Mouse (Mus musculus) kidney, adult 9 months (tissue): Measurements from ENCODE around the gene 2810021J22Rik.
"Not testable (repeated sequence)": the region's sequence is repeated elsewhere in the genome, so short reads cannot be mapped to it uniquely, and the experiment has no call there.

ENCODE experiments used
- DNase-seq: peaks from one replicate; pipeline ENCODE4 v3.0.0; 2022

2810021J22Rik gene

GRCm38 (mm10) chr11:58867039-58867953, at the start of gene 2810021J22Rik:
TSS of gene 2810021J22Rik (plus strand) at chr11:58867216.
- DNase-seq = peak; percentile 81

- DNase-seq = not testable (repeated sequence)
Measured at GRCm38 (mm10) chr11:58828937-58829336, 38.1 kb upstream of the 2810021J22Rik start, which contains the start of gene Olfr312. TSS of gene Olfr312 (plus strand) at chr11:58829237.

- no peak for DNase-seq
Measured at GRCm38 (mm10) chr11:58829764-58830163, 37.3 kb upstream of the 2810021J22Rik start.

GRCm38 (mm10) chr11:58832541-58832940, 34.5 kb upstream of the 2810021J22Rik start:
- not testable (repeated sequence) for DNase-seq

- not testable (repeated sequence) for DNase-seq
Measured at GRCm38 (mm10) chr11:58838951-58839350, 28.1 kb upstream of the 2810021J22Rik start, which contains the start of gene Olfr311. TSS of gene Olfr311 (plus strand) at chr11:58839251.

- DNase-seq = peak; percentile 99
Measured at GRCm38 (mm10) chr11:58846919-58847461, 20.0 kb upstream of the 2810021J22Rik start, which contains the start of gene Gm12258. TSS of gene Gm12258 (plus strand) at chr11:58847158.

- DNase-seq = no peak
Measured at GRCm38 (mm10) chr11:58847636-58848035, 19.4 kb upstream of the 2810021J22Rik start.

- no peak for DNase-seq
Measured at GRCm38 (mm10) chr11:58849731-58850130, 17.3 kb upstream of the 2810021J22Rik start.

- DNase-seq = no peak
Measured at GRCm38 (mm10) chr11:58860744-58861143, 6.3 kb upstream of the 2810021J22Rik start.

GRCm38 (mm10) chr11:58867954-58868330, 926 bp downstream of the 2810021J22Rik start:
- DNase-seq = peak; percentile 26

- DNase-seq = peak; percentile 69
Measured at GRCm38 (mm10) chr11:58870961-58871360, 3.9 kb downstream of the 2810021J22Rik start.

GRCm38 (mm10) chr11:58883756-58884155, 16.7 kb downstream of the 2810021J22Rik start:
- no peak for DNase-seq

GRCm38 (mm10) chr11:58890511-58890910, 23.5 kb downstream of the 2810021J22Rik start:
- DNase-seq = no peak

- no peak for DNase-seq
Measured at GRCm38 (mm10) chr11:58894456-58894855, 27.4 kb downstream of the 2810021J22Rik start.

- no peak for DNase-seq
Measured at GRCm38 (mm10) chr11:58897485-58897884, 30.5 kb downstream of the 2810021J22Rik start.

- no peak for DNase-seq
Measured at GRCm38 (mm10) chr11:58901080-58901479, 34.1 kb downstream of the 2810021J22Rik start.

- DNase-seq = peak; percentile 97
Measured at GRCm38 (mm10) chr11:58903511-58904409, 36.7 kb downstream of the 2810021J22Rik start, which contains the start of gene Zfp39. TSS of gene Zfp39 (minus strand) at chr11:58904225.

GRCm38 (mm10) chr11:58904410-58904718, 37.3 kb downstream of the 2810021J22Rik start:
- DNase-seq = no peak

GRCm38 (mm10) chr11:58904838-58905237, 37.8 kb downstream of the 2810021J22Rik start:
- peak; percentile 35 for DNase-seq

GRCm38 (mm10) chr11:58913776-58914175, 46.8 kb downstream of the 2810021J22Rik start:
- no peak for DNase-seq

GRCm38 (mm10) chr11:58914461-58915028, 47.5 kb downstream of the 2810021J22Rik start:
- DNase-seq = peak; percentile 34
